Mouse (Mus musculus) heart, postnatal 14 days (tissue): ENCODE results near the gene Pde6c. TPM values are rescaled to one million over a fixed set of nuclear protein-coding genes. Genes with fewer than 3 reads are reported as not detected.

Experiments used
- DNase-seq, 2 experiments: peaks; one replicate each; pipeline ENCODE4 v3.0.0; 2021 to 2022
- intact Hi-C: fragments of 180-260 bp; cut with DNase I; formaldehyde crosslinking; loops from one replicate; pipeline ENCODE4 v1.15.1; 2025
- long read RNA-seq, 2 experiments: library from polyadenylated mRNA; stranded (forward); transcript quantifications; one replicate each; pipeline ENCODE4 v2.0.0; 2021
- total RNA-seq, 2 experiments: library from RNA; stranded (reverse); gene quantifications; 2 replicates each; pipeline ENCODE4 v1.2.3; 2021

Gene Pde6c
- not detected for total RNA-seq
- long read RNA-seq, experiment 1 = 0 reads
- long read RNA-seq, experiment 2 = 0 reads

DNA sequence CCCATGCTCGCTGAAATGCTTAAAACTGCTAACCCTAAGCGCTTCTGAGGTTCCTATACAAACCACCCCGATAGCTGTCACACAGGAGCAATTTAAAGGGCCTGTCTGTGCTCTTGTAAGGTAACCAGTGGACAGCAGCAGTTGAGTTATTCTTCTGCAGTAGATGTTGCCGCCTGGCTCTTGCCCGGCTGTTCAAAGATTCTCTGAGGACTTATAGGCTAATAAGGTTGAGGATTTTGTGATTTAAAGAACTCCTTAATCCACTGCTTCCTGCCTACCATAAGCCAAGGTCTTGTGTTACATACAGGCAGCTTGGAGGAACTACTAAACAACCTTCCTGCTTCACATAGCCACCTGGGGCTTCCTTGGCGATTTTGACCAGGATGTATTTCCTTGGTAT is at the start of gene Pde6c:
TSS of gene Pde6c (plus strand) at position 301 of the 400 bp plus-strand sequence.
- DNase-seq = no peak
- intact Hi-C loops = no loop called here

- DNase-seq = no peak
- intact Hi-C loops = no loop called here
These were observed 49.6 kb upstream of the Pde6c start for GRCm38 (mm10) chr19:38082931-38083525.

DNA sequence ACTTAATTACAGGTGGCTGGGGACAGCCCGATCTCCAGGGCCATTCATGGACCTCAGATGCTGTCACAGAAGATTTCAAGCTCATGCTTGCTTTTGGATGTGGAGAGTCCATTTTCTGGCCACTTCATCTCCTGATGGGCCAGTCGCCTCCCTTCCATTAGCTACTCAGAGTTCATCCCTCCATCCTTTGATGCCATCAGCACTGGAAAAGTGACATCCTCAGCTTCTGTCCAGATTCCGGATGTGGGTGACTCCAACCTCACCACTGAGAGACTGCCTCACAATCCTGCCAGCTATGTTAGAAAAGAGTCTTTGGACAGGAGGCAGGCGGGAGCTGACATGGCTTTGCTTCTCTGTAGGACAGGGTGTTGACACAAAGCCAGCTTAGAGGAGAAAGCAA is 46.7 kb upstream of the Pde6c start:
- intact Hi-C loops = loop anchor here (5.0 kb wide), 1 partner anchor 111 kb away; no protein-coding TSS in a partner anchor
- DNase-seq = no peak

DNA sequence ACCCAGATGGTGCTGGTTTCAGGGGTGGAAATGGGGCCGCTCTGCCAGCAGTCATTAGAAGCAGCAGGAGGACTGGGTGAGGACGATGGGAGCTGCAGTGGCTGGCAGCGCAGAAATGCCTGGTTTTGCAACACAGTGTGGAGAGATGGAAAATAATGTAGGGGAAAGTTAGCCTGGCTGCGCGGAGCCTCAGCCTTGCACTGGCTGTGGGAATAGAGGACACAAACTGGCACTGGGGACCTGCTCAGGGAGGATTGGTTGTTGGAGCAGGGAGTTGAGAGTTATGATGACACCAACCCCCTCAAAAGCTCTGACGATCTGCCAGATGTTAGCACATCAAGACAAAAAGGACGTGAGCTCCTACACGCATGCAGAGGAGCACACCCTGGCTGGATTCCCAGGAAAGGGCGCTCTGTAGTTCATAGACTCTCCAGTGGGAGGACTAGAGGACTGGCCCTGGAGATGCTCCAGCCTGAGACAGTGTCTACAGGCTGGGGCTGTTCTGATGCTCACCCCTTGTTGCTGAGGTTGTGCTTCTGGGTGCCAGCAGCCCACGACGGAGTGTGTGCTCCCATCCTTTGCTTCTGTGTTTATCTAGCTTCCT is 45.5 kb upstream of the Pde6c start:
- intact Hi-C loops = loop anchor here (5.0 kb wide), 1 partner anchor 110 kb away; no protein-coding TSS in a partner anchor
- peak; percentile 40 to 68 for DNase-seq

DNA sequence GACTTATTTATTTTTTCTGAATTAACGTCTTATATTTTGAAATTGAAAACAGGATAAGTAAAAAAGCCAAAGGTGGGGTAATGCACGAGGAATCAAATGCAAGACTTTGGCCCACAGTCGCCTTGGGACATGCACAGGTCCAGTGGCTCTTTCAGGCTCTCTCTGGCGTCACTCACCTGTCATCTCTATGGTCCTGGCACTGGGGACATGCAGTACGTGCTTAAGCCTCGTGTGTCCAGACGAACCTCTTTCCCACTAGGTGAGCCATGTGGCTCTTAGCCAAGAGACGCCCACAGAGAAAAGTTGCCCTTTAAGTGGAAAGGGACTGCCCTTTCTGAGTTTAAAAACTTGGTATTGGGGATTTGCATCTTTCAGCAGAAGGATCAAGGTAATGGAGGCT is 43.2 kb upstream of the Pde6c start:
- no peak for DNase-seq
- intact Hi-C loops = loop anchor here (5.0 kb wide), 1 partner anchor 108 kb away; no protein-coding TSS in a partner anchor

DNA sequence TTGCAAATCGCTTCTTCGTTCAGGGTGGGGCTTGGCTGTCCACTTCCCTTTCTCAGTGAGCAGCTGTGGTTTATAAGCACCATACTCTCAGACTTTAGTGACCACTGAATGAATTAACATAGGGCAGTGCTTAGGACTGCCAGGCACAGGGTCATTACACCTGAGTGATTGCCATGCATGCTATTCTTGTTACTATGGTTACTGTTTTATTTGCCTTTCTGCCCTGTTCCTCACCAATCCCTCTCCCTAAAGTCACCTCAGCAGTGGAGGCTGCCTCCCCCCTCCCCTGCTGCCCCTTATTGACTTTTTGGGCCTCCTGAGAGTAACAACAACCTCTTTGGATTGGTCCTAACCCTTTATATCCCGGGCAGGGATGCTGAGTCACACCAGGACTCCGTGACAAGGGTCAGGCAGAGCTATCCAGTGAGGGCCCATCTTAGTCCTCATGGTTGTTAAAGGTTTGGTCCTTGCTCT is 41.0 kb upstream of the Pde6c start:
- no peak for DNase-seq

DNA sequence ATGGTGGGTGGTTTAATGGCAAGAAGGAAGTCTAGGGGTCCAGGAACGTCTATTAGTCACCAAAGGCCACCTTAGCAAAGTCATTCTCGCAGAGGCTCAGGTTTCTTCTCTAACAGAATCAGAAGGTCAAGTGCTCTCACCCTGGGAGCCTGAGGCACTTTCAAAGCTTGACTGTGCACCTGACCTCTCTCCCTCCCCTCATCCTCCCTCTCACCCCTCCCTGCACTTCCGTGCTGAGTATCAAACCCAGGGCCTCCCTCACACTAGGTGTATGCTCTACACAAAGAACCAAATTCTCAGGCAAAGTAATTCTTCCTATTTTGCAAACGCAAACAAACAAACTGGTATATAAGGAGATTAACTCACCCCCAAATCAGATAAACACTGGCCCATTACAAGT is 36.4 kb upstream of the Pde6c start:
- intact Hi-C loops = no loop called here
- no peak for DNase-seq

More for the DNA sequence above, 41.0 kb upstream of the Pde6c start:
- intact Hi-C loops = no loop called here

- intact Hi-C loops = no loop called here
- peak in 1 of 2 experiments; percentile 6 for DNase-seq
These were observed 35.5 kb upstream of the Pde6c start, which contains the start of gene Ffar4 for GRCm38 (mm10) chr19:38096858-38097758. Gene Ffar4 (plus strand): TSS chr19:38097071.

DNA sequence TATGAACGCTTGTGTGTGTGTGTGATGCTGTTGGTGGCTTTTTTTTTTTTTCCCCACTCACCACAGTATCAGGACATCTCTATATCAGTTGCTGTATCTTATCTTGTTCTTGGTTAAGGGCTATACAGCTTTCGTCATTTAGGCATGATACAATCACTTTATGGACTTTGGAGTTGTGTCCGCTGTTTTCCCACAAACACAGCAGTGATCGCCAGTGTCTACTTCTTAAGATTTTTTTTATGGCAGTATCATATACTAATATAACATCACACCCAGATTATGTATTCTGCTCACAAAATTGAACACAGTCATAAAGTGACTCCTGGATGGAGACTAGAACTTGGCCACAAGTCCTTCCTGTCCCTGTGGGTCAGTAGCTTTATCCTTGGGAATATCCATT is 24.7 kb upstream of the Pde6c start:
- no peak for DNase-seq
- intact Hi-C loops = no loop called here

DNA sequence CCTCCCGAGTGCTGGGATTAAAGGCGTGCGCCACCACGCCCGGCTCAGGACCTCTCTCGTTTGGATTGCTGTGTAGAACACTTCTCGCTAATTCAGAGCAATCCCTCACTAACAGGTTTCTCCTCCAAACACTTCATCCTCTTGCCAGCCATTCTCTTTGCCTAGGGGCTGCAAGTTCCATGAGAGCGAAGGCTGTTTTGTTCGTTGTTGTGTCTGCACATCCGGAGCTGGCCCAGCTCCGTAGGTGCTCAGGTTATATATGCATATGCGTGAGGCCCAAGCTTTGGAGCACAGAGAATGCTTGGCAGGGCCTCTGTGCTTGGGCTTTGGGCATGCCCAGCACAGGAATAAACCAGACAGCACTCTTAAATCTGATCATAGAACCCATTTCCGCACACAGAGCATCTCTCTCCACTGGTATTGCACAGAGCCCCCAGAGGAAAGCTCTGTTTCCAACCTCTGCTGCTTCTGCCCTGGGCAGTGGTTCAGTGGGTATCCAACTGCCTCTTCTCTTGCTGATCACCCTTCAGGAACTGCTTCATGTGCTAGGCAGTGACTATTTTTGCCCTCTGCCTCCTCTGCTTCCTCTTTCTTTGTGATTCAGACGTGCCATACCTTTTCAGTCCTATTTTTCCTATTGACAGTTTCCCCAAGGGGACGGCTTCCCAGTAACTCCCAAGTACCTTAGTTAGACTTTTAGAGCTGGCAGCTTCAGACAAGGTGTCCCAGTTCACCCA is 22.9 kb upstream of the Pde6c start:
- intact Hi-C loops = no loop called here
- no peak for DNase-seq

- intact Hi-C loops = no loop called here
- DNase-seq = no peak
These were observed 21.5 kb upstream of the Pde6c start for GRCm38 (mm10) chr19:38111056-38111455.

DNA sequence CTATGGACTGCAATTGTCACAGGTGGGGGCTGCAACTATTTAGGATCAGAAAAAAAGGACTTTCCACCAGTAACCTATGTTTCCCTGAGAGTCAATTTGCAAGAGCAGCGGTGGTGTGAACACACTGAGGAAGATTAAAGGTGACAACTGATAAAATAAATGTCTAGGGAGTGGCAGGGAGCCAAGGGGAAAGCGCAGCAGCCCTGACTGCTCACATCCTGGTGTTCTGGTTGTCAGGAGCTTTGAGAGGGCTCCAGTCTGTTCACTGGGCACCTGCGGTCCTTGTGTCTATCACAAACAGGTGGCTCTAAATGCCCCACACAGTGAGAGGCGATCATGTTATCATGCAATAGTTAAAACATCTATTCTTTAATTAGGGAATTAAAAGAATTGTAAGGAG is 20.0 kb upstream of the Pde6c start:
- intact Hi-C loops = no loop called here

GRCm38 (mm10) chr19:38114834-38115491 is 17.6 kb upstream of the Pde6c start:
- intact Hi-C loops = no loop called here
- no peak for DNase-seq

More for the DNA sequence above, 20.0 kb upstream of the Pde6c start:
- no peak for DNase-seq

- intact Hi-C loops = no loop called here
- DNase-seq = no peak
These were observed 12.3 kb upstream of the Pde6c start for GRCm38 (mm10) chr19:38120123-38120760.

DNA sequence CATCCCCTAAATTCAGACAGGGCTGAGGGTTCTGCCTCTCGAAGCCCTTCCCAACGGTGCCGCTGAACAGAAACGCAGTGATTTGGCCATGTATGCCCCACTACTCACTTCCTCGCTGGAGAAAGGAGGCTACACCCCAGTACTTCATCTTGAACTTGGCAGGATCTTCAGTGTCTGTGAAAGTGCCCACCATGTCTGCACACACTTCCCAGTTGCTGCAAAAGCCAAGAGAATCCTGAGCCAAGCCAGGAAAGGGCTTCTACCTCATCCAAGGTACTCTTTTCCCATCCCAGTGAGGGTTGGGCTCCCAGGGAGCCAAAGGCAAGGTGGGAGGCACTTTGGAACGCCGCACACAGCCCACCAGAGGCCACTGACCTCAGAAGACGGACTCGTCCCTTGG is 8.7 kb upstream of the Pde6c start:
- intact Hi-C loops = no loop called here
- no peak for DNase-seq

- peak; percentile 31 to 49 for DNase-seq
- intact Hi-C loops = no loop called here
These were observed 8.0 kb upstream of the Pde6c start for GRCm38 (mm10) chr19:38124401-38125218.

DNA sequence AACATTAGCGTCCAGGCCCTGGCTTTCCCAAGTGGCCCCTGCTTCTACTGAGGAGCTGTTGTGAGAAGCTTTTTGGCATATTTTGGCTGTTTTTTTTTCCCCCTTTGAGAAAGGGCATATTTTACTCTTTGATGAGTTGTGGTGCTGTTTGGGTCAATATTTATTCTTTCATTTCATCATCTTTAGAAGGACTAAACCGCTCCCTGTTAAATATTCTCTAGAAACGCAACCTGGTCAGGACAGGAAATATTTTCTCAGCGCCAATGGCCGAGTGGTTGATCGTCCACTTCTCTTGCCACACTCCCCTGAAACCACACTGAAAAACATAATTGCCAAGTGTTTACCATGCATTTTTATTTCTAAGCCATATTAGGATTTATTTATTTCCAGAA is 7.4 kb upstream of the Pde6c start, which contains the start of gene Rbp4:
TSS of gene Rbp4 (minus strand) at position 63 of the 392 bp plus-strand sequence.
- intact Hi-C loops = no loop called here

DNA sequence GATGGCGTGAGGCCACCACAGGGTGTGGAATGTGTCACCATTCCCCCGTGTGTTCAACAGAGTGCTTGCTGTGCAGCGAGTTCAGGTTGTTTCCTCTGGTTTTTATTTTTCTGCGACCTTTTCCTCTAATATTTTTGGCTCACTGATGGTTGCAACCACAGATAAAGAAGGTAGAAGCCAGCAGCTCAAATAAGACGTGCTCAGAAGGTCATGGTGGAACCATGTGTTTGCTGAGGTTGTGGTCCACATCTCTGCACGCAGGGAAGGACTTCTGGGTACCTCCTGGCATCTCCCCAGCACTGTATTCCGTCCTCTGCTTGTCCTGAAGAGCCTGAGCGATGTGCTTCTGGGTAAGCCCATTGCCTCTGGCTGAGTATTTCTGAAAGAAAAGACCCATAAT is 5.9 kb upstream of the Pde6c start:
- intact Hi-C loops = no loop called here
- DNase-seq = no peak

More for the DNA sequence above, 7.4 kb upstream of the Pde6c start, which contains the start of gene Rbp4:
- no peak for DNase-seq
